Mouse (Mus musculus) hindbrain, embryonic 15.5 days (tissue): ENCODE measurements around the gene Rab3gap1. TPM values are rescaled to one million over a fixed set of nuclear protein-coding genes. Genes with fewer than 3 reads are reported as not detected.
A peak's percentile ranks its signal among the peaks of the same experiment; 100 is the strongest.

Source experiments
- ATAC-seq: fragments of 200-750 bp; cut with Nextera tagmentation; 2 replicates; pipeline ENCODE4 v1.8.0; 2017; ENCODE audit warnings: low read depth, moderate number of reproducible peaks, moderate TSS enrichment; ENCODE audit not compliant: low FRiP score
- H3K27ac ChIP-seq: fragments of 300-500 bp; sonication (generic); replicated peaks from 2 replicates; pipeline ENCODE4 v1.5.1; 2015; ENCODE audit warnings: mild to moderate bottlenecking, inconsistent platforms
- H3K27me3 ChIP-seq: fragments of 300-500 bp; sonication (generic); 2 replicates; pipeline ENCODE4 v1.6.1; 2015; ENCODE audit warnings: control low read depth, inconsistent platforms
- H3K36me3 ChIP-seq: fragments of 300-500 bp; sonication (generic); 2 replicates; pipeline ENCODE4 v1.6.1; 2015; ENCODE audit warnings: control low read depth, inconsistent platforms
- H3K4me1 ChIP-seq: fragments of 300-500 bp; sonication (generic); replicated peaks from 2 replicates; pipeline ENCODE4 v1.6.1; 2015; ENCODE audit warnings: control low read depth, inconsistent platforms
- H3K4me2 ChIP-seq: fragments of 300-500 bp; sonication (generic); 2 replicates; pipeline ENCODE4 v1.6.1; 2015; ENCODE audit warnings: moderate library complexity, mild to moderate bottlenecking, inconsistent platforms
- H3K4me3 ChIP-seq: fragments of 300-500 bp; sonication (generic); 2 replicates; pipeline ENCODE4 v1.5.1; 2015; ENCODE audit warnings: mild to moderate bottlenecking, inconsistent platforms
- H3K9ac ChIP-seq: fragments of 300-500 bp; sonication (generic); 2 replicates; pipeline ENCODE4 v1.6.1; 2015; ENCODE audit warnings: inconsistent platforms
- H3K9me3 ChIP-seq: fragments of 300-500 bp; sonication (generic); 2 replicates; pipeline ENCODE4 v1.6.1; 2016; ENCODE audit warnings: control low read depth, inconsistent platforms
- WGBS: fragments of 180-500 bp; shearing (Covaris S2); methylation state at CpG from one replicate; pipeline ENCODE4 v1.1.7; 2015; 5-methylcytosine and 5-hydroxymethylcytosine counted together
- polyA plus RNA-seq: library from polyadenylated mRNA; unstranded; fragments of >200 nt; fragmentation: Nextera tagmentation; extraction: Ambion mirVana; gene quantifications from 2 replicates; pipeline ENCODE4 v1.2.1, GENCODE M21; 2015

Rab3gap1 gene
- polyA plus RNA-seq, 1 experiment from 2014 or later = 22.5 TPM

- Histone ChIP-seq H3K9me3 (no peaks in the 10 kb centered on the region), H3K4me3 (no peak overlapping the region), H3K4me2 (no peak overlapping the region), H3K27me3 (no peaks in the 10 kb centered on the region), H3K36me3 (no peaks in the 10 kb centered on the region), H3K27ac (no peak overlapping the region), H3K9ac (no peak overlapping the region), H3K4me1 (peaks cover 14% of the 10 kb centered on the region)
- WGBS = 93% methylated on average over 1 of the region's 1 CpGs
- no peak for ATAC-seq
Measured at GRCm38 (mm10) chr1:127961140-127961539, 92.6 kb downstream of the Rab3gap1 start.

GRCm38 (mm10) chr1:127963326-127963725 is 94.8 kb downstream of the Rab3gap1 start:
- WGBS = 97% methylated on average over 3 of the region's 3 CpGs
- ATAC-seq = no peak

DNA sequence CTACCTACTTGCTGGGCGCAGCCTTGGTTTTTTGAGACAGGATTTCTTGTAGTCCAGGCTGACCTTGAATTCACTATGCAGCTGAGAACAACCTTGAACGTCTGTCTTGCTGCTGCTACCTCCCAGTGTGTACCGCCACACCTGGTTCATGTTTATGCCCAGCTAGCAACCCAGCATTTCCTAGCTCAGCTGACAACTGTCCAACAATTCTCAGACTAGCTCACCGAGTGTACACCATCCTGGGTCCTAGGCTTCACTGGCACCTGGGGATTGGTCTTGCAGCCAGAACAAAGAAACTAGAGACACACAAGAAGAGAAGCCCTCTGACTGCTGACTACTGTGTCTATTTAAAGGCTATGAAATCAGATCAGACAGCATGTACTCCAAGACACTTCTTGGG is 102.3 kb downstream of the Rab3gap1 start:
- Histone ChIP-seq H3K9ac (no peak overlapping the region), H3K4me1 (peaks cover 3% of the 10 kb centered on the region), H3K9me3 (no peaks in the 10 kb centered on the region), H3K27ac (no peak overlapping the region), H3K27me3 (no peaks in the 10 kb centered on the region), H3K36me3 (no peaks in the 10 kb centered on the region), H3K4me2 (no peak overlapping the region), H3K4me3 (no peak overlapping the region)
- no peak for ATAC-seq
- 86% methylated on average over 4 of the region's 4 CpGs for whole genome bisulfite sequencing

More at GRCm38 (mm10) chr1:127963326-127963725, 94.8 kb downstream of the Rab3gap1 start:
- Histone ChIP-seq H3K27me3 (no peaks in the 10 kb centered on the region), H3K9ac (no peak overlapping the region), H3K9me3 (no peaks in the 10 kb centered on the region), H3K27ac (no peak overlapping the region), H3K4me3 (no peak overlapping the region), H3K36me3 (no peaks in the 10 kb centered on the region), H3K4me1 (peaks cover 14% of the 10 kb centered on the region), H3K4me2 (no peak overlapping the region)

DNA sequence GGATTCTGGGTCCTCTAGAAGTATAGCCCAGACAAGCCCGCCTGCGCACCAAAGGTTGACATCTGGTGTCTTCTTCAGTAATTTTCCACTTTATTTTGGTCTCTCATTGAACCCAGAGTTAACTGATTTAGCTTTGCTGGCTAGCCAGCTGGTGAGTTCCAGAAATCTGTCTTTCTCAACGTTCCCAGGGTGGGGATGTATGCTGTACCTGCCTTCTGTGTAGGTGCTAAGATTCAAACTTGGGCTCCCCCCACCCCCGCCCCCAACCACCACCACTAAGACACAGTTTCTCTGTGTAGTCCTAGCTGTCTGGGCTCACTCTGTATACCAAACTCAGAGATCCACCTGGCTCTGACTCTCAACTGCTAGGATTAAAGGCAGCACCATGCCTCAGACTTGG is 105.5 kb downstream of the Rab3gap1 start:
- Histone ChIP-seq H3K4me2 (no peak overlapping the region), H3K27me3 (no peaks in the 10 kb centered on the region), H3K4me3 (no peak overlapping the region), H3K9ac (no peak overlapping the region), H3K27ac (no peak overlapping the region), H3K36me3 (no peaks in the 10 kb centered on the region), H3K4me1 (peaks cover 6% of the 10 kb centered on the region; the same call in 1 of the 2 replicates), H3K9me3 (no peaks in the 10 kb centered on the region)
- ATAC-seq = no peak
- WGBS = 97% methylated on average over 4 of the region's 4 CpGs

GRCm38 (mm10) chr1:127975676-127976075 is 107.1 kb downstream of the Rab3gap1 start:
- Histone ChIP-seq H3K27me3 (no peaks in the 10 kb centered on the region), H3K9ac (no peak overlapping the region), H3K36me3 (no peaks in the 10 kb centered on the region), H3K4me2 (no peak overlapping the region), H3K4me1 (peaks cover 6% of the 10 kb centered on the region; the same call in 1 of the 2 replicates), H3K27ac (no peak overlapping the region), H3K9me3 (no peaks in the 10 kb centered on the region), H3K4me3 (no peak overlapping the region)
- peak; percentile 54; the same call in 1 of the 2 replicates for ATAC-seq
- WGBS = 68% methylated on average over 2 of the region's 2 CpGs

DNA sequence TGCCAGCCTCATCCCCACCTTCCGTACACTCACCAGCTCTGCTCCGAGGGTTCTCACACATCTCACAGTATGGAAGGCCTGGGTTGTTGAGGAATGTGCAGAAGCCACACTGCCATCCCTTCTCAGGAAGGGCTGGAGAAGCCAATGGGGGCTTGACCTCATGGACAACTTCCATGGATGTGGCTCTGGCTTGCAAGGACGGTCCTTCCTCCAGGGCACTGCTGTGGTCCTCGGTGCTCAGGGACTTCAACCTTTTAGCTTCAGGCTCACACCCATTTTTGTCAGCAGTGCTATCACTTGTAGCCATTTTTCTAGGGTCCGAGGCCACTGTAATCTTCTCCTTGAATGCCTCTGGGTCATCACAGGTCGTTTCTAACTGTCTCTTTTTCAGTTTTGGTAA is 107.5 kb downstream of the Rab3gap1 start:
- Histone ChIP-seq H3K27ac (no peak overlapping the region), H3K4me3 (no peak overlapping the region), H3K36me3 (no peaks in the 10 kb centered on the region), H3K4me2 (no peak overlapping the region), H3K4me1 (peaks cover 6% of the 10 kb centered on the region; the same call in 1 of the 2 replicates), H3K9ac (no peak overlapping the region), H3K27me3 (no peaks in the 10 kb centered on the region), H3K9me3 (no peaks in the 10 kb centered on the region)
- ATAC-seq = no peak; the same call in 1 of the 2 replicates
- 86% methylated on average over 6 of the region's 6 CpGs for WGBS

- H3K4me3 ChIP-seq = no peak overlapping the region
- no peak overlapping the region for H3K9ac ChIP-seq
- no peak overlapping the region for H3K4me2 ChIP-seq
- no peak overlapping the region for H3K27ac ChIP-seq
- no peaks in the 10 kb centered on the region for H3K9me3 ChIP-seq
- no peak for ATAC-seq
- 95% methylated on average over 1 of the region's 1 CpGs for WGBS
- no peaks in the 10 kb centered on the region for H3K36me3 ChIP-seq
- H3K27me3 ChIP-seq = no peaks in the 10 kb centered on the region
- H3K4me1 ChIP-seq = peaks cover 6% of the 10 kb centered on the region; the same call in 1 of the 2 replicates
Measured at GRCm38 (mm10) chr1:127978125-127978524, 109.6 kb downstream of the Rab3gap1 start.

DNA sequence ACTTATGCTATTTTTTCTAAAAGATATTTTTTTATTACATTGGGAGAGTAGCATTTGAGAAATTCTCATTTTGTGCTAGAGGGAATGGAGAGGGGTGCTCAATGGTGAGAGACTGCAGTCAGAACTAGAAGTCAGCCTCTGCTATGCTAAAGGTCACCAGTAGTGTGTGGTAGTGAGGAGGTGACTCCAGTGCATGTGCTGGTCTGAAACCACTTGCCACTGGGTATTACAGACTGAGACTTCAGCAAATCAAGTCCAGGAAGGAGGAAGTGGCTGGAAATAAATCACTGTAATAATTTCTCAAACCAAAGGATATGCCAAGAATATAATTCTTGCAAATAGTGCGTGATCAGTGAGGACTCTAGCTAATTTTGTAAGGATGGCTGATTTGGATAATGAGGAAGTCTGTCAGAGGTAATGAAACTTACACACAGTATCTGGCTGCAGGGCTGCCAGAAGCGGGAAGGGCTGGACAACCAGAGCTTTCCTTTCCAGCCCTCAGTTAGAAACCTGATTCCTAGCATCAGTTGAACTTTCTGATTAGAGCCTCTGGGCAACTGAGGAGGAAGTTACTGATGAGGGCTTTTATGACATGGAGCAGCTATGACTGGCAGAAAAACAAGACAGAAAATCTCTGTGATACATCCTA is 112.5 kb downstream of the Rab3gap1 start:
- ATAC-seq = no peak
- WGBS = 62% methylated on average over 2 of the region's 2 CpGs
- no peaks in the 10 kb centered on the region for H3K9me3 ChIP-seq
- peaks cover 1% of the 10 kb centered on the region; the same call in 1 of the 2 replicates for H3K4me1 ChIP-seq
- no peak overlapping the region for H3K27ac ChIP-seq
- no peak overlapping the region for H3K4me2 ChIP-seq
- H3K9ac ChIP-seq = no peak overlapping the region
- H3K4me3 ChIP-seq = no peak overlapping the region
- no peaks in the 10 kb centered on the region for H3K27me3 ChIP-seq
- no peaks in the 10 kb centered on the region for H3K36me3 ChIP-seq

DNA sequence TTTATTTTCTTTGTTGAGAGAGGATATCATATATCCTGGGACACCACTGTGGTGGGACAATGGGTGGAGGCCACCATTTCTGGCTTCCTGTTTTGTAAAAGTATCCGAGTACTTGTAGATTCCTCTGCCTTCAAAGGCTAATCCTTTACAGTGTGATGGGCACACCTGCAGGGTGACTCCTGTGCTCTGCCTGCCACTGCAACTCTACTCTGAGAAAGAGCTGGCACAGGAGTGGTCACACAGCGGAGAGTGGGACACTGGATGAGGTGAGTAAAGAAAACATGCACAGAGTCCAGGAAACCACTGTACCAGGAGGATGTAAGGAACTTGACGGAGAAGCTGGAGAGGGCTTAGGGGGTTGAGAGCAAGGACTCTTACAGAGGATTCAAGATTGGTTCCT is 113.7 kb downstream of the Rab3gap1 start:
- no peak overlapping the region for H3K4me3 ChIP-seq
- 96% methylated on average over 3 of the region's 3 CpGs for WGBS
- H3K9ac ChIP-seq = no peak overlapping the region
- ATAC-seq = no peak
- no peaks in the 10 kb centered on the region for H3K4me1 ChIP-seq
- H3K27ac ChIP-seq = no peak overlapping the region
- no peaks in the 10 kb centered on the region for H3K36me3 ChIP-seq
- no peaks in the 10 kb centered on the region for H3K27me3 ChIP-seq
- H3K4me2 ChIP-seq = no peak overlapping the region
- no peaks in the 10 kb centered on the region for H3K9me3 ChIP-seq

DNA sequence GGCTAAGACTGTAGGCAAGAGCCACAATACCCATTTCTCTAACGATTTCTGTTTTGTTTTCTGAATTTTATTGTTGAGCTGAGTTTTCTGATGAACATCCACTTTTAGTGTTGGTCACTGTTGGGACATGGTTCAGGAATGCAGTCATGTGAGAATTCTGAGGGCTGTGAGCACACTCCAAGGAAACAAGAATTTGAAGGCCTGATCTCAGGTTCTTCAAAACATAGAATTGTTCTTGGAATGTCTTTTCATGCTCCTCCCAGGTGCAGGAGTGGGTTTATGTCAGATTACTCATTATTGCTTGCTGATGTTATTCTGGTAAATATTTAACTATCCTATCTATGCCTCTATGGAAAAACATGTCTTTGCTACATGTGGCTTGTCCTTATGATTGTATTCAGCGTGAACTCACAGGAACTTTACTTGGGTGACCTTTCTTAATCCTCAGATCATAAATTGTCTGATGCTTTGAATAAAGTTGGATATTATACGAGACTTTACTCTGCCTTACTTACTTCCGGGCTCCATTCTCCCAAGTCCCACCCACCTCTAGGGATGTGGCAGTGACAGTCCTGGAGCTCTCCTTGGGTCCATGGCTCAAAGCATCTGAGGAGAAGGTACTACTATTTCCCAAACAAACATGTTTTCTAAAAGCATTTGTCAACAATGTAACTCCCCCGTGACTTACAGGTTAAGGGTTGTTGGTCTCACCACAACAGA is 114.9 kb downstream of the Rab3gap1 start:
- Histone ChIP-seq H3K9me3 (no peaks in the 10 kb centered on the region), H3K27ac (no peak overlapping the region), H3K9ac (no peak overlapping the region), H3K27me3 (no peaks in the 10 kb centered on the region), H3K4me2 (no peak overlapping the region), H3K4me1 (no peaks in the 10 kb centered on the region), H3K36me3 (no peaks in the 10 kb centered on the region), H3K4me3 (no peak overlapping the region)
- no peak for ATAC-seq
- WGBS = 93% methylated on average over 5 of the region's 5 CpGs

GRCm38 (mm10) chr1:127985391-127985790 is 116.8 kb downstream of the Rab3gap1 start:
- Histone ChIP-seq H3K9ac (no peak overlapping the region), H3K4me3 (no peak overlapping the region), H3K4me1 (peaks cover 5% of the 10 kb centered on the region), H3K9me3 (no peaks in the 10 kb centered on the region), H3K27me3 (no peaks in the 10 kb centered on the region), H3K27ac (no peak overlapping the region), H3K4me2 (no peak overlapping the region), H3K36me3 (no peaks in the 10 kb centered on the region)
- WGBS = 27% methylated on average over 3 of the region's 3 CpGs
- no peak for ATAC-seq

DNA sequence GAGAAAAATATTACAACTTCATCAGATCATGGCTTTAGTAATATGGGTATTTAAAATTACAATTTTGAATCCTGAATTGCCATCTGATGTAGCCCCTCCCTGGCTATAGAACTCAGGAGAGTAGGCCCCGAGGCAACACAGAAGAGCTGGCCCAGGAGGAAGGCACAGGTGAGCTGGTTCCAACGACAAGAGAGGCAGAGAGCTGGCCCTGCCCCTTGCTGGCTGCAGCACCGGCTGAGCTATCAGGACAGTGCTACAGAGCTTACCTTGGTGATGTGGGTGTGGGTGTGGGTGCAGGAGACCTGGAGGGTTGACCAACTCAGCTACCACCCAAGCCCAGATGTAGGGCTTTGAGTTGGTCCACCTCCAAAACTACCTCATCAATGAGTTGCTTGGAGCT is 119.7 kb downstream of the Rab3gap1 start:
- Histone ChIP-seq H3K36me3 (no peaks in the 10 kb centered on the region), H3K27ac (no peak overlapping the region), H3K27me3 (no peaks in the 10 kb centered on the region), H3K9ac (no peak overlapping the region), H3K4me3 (no peak overlapping the region), H3K4me2 (no peak overlapping the region), H3K4me1 (peaks cover 8% of the 10 kb centered on the region), H3K9me3 (no peaks in the 10 kb centered on the region)
- 87% methylated on average over 3 of the region's 3 CpGs for WGBS
- no peak for ATAC-seq
